Mouse (Mus musculus): ENCODE results near the gene Mettl5. TPM values are rescaled to one million over a fixed set of nuclear protein-coding genes. Genes with fewer than 3 reads are reported as not detected.

Mettl5 gene
- total and polyA plus RNA-seq, 3 experiments, result 19.6 to 42.2 (median 40.4) TPM

DNA sequence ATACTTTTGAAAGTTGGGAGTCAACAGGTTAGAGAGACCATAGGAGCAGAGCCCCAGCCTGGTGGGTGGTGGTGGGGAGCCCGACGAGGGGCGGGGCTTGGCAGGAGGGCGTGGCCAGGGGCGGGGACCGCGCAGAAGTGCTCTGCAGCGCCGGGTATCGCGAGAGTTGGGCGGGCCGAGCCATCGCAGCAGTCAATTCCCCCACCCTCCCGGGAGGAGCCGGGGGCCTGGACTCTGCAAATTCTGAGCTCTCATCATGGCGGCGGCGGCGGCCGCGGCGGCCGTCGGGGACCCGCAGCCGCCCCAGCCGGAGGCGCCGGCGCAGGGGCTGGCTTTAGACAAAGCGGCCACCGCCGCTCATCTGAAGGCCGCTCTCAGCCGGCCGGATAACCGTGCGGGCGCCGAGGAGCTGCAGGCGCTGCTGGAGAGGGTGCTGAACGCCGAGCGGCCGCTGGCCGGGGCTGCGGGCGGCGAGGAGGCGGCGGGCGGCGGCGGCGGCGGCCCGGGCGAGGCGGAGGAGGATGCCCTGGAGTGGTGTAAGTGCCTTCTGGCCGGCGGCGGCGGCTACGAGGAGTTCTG is 11.7 kb upstream of the Mettl5 start, which contains the start of gene Ubr3:
TSS of gene Ubr3 (plus strand) at position 208 of the 579 bp plus-strand sequence.
- peaks cover 0 to 14% of the 10 kb centered on the region in 2 experiments; a peak in 2 of 4 replicates for H3K4me1 ChIP-seq (ENCODE audit: control insufficient read depth in 1 of 2, insufficient read depth in 2 of 2)
- peaks cover 0 to 13% of the 10 kb centered on the region in 2 experiments for H3K36me3 ChIP-seq (replicated peaks in 1 of 2; ENCODE audit: control insufficient read depth in 1 of 2, insufficient read depth in 1 of 2, low read length in 1 of 2)
- peak within 1 kb of the TSS; percentile 86 for H3K9ac ChIP-seq (ENCODE audit: insufficient read depth, low read depth)
- H3K27me3 ChIP-seq (replicated peaks), result no peaks in the 10 kb centered on the region
- dilution Hi-C loops (cut with MboI; ENCODE audit: extremely low pct_ligation_motif_present, extremely low pct_unique_long_range_greater_than_20kb, low sequenced_read_pairs), result no loop called here
- H3K27ac ChIP-seq (ENCODE audit: insufficient read depth, low read depth), result peak within 1 kb of the TSS; percentile 23
- peak within 1 kb of the TSS; percentile 82 to 98 (median 87) for H3K4me3 ChIP-seq (replicated peaks in 1 of 3; ENCODE audit: low read depth in 2 of 3, low read length in 2 of 3, poor library complexity in 1 of 3)
- H3K9me3 ChIP-seq (replicated peaks; ENCODE audit: low read length), result no peaks in the 10 kb centered on the region
- TF ChIP-seq MYC (IDR thresholded peaks at IDR 0.05; ENCODE audit: low read depth, low read length) (no peak), MEF2A (IDR thresholded peaks at IDR 0.05; ENCODE audit: borderline replicate concordance, low read depth, low read length) (peak; percentile 37; the same call in 1 of the 2 replicates), KAT2A (IDR thresholded peaks at IDR 0.05; ENCODE audit: insufficient replicate concordance, low read length) (no peak), ELF1 (IDR thresholded peaks at IDR 0.05; ENCODE audit: low read depth, low read length) (peak; percentile 17; the same call in 1 of the 2 replicates), USF1 (IDR thresholded peaks at IDR 0.05; ENCODE audit: low read depth, low read length) (no peak), MAFK (IDR thresholded peaks at IDR 0.05; ENCODE audit: insufficient replicate concordance, low read length) (no peak), TBP (conservative IDR thresholded peaks at IDR 0.05; ENCODE audit: low read depth, low read length) (0 out of 2 replicates have a peak, but pooled peaks have one; percentile 21), RCOR1 (conservative IDR thresholded peaks at IDR 0.05; ENCODE audit: low read depth, low read length) (no peak), JUND (conservative IDR thresholded peaks at IDR 0.05; ENCODE audit: low read depth, low read length) (no peak), CHD2 (IDR thresholded peaks at IDR 0.05; ENCODE audit: low read length) (peak; percentile 100), IRF4 (IDR thresholded peaks at IDR 0.05; ENCODE audit: low read depth, low read length) (peak; percentile 19; the same call in 1 of the 2 replicates), MXI1 (IDR thresholded peaks at IDR 0.05; ENCODE audit: low read depth, low read length) (peak; percentile 64; the same call in 1 of the 2 replicates), NELFE (IDR thresholded peaks at IDR 0.05; ENCODE audit: low read depth, low read length) (peak; percentile 83), POLR2A (IDR thresholded peaks at IDR 0.05; ENCODE audit: low read depth, low read length) (peak; percentile 85), RAD21 (IDR thresholded peaks at IDR 0.05; ENCODE audit: low read depth, low read length) (no peak), USF2 (conservative IDR thresholded peaks at IDR 0.05; ENCODE audit: low read depth, low read length) (no peak), TCF12 (IDR thresholded peaks at IDR 0.05; ENCODE audit: low read depth, low read length) (peak; percentile 68; the same call in 1 of the 2 replicates), SIN3A (IDR thresholded peaks at IDR 0.05; ENCODE audit: low read length) (no peak), MAZ (IDR thresholded peaks at IDR 0.05; ENCODE audit: low read depth, low read length) (peak; percentile 76; the same call in 1 of the 2 replicates), SMC3 (IDR thresholded peaks at IDR 0.05; ENCODE audit: low read depth, low read length) (no peak), CTCF (conservative IDR thresholded peaks at IDR 0.05 in 1 of 2, IDR thresholded peaks at IDR 0.05 in 1 of 2; ENCODE audit: low read depth in 2 of 2, low read length in 2 of 2) (no peak), PAX5 (IDR thresholded peaks at IDR 0.05; ENCODE audit: low read length) (no peak), E2F4 (IDR thresholded peaks at IDR 0.05; ENCODE audit: insufficient replicate concordance, low read depth, low read length) (no peak), JUN (IDR thresholded peaks at IDR 0.05; ENCODE audit: insufficient read depth, low read depth, low read length) (no peak), NRF1 (IDR thresholded peaks at IDR 0.05; ENCODE audit: low read depth, low read length) (peak; percentile 64), ZMIZ1 (IDR thresholded peaks at IDR 0.05; ENCODE audit: low read depth, low read length) (0 out of 2 replicates have a peak, but pooled peaks have one; percentile 38), HCFC1 (IDR thresholded peaks at IDR 0.05; ENCODE audit: low read depth, low read length) (peak; percentile 60), BHLHE40 (IDR thresholded peaks at IDR 0.05; ENCODE audit: low read depth, low read length) (no peak), GABPA (IDR thresholded peaks at IDR 0.05; ENCODE audit: insufficient replicate concordance, low read depth, low read length) (no peak), CHD1 (IDR thresholded peaks at IDR 0.05; ENCODE audit: low read depth, low read length) (no peak)
- peaks cover 44% of the 10 kb centered on the region for H3K79me2 ChIP-seq (replicated peaks; ENCODE audit: control insufficient read depth, extremely low read depth, insufficient read depth, poor library complexity, severe bottlenecking)
- in situ Hi-C loops (cut with MboI; ENCODE audit: low pct_ligation_motif_present, low pct_unique_long_range_greater_than_20kb, low sequenced_read_pairs), result no loop called here
- peak within 1 kb of the TSS; percentile 86 for H3K4me2 ChIP-seq (ENCODE audit: insufficient read depth, low read depth, poor library complexity, severe bottlenecking)
- DNase-seq (ENCODE audit: extremely low read depth), result peak; percentile 92

All from CH12.LX (cell line).